Mouse (Mus musculus) urinary bladder, postnatal 0 days (tissue): ENCODE results near the gene Ptpn22. TPM values are rescaled to one million over a fixed set of nuclear protein-coding genes. Genes with fewer than 3 reads are reported as not detected.

Source experiments
- polyA plus RNA-seq: library from polyadenylated mRNA; unstranded; fragments of >200 nt; fragmentation: Nextera tagmentation; extraction: Ambion mirVana; gene quantifications from 2 replicates; pipeline ENCODE4 v1.2.1, GENCODE M21; 2015

The Ptpn22 gene
- 0.49 and 0.53 TPM in 2 replicates for polyA plus RNA-seq

GRCm38 (mm10) chr3:103858881-103859801, at the start of gene Ptpn22:
Gene Ptpn22, plus strand, starts transcription at chr3:103859795.

DNA sequence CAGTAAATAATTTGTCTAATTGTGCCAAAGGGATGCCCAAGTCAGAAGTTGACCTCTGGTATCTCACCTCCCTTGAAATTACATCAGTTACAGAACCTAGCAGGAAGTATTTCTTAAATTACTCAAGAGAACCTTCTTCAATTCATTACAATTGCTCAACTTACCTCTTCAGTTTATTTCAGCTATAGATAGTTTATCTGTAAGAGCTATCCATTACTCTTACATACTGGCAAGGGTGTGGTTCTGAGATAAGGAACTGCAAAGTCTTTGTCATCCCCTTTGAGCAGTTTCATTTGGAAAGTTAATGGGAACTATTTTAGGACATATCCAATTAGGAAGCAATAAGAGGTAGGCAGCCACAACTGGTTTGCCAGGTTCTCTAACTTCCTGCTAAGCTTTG, 27.2 kb upstream of the Ptpn22 start, which contains the start of gene Bcl2l15:
Bcl2l15 (plus strand) TSS at position 176 of the 400 bp plus-strand sequence.

DNA sequence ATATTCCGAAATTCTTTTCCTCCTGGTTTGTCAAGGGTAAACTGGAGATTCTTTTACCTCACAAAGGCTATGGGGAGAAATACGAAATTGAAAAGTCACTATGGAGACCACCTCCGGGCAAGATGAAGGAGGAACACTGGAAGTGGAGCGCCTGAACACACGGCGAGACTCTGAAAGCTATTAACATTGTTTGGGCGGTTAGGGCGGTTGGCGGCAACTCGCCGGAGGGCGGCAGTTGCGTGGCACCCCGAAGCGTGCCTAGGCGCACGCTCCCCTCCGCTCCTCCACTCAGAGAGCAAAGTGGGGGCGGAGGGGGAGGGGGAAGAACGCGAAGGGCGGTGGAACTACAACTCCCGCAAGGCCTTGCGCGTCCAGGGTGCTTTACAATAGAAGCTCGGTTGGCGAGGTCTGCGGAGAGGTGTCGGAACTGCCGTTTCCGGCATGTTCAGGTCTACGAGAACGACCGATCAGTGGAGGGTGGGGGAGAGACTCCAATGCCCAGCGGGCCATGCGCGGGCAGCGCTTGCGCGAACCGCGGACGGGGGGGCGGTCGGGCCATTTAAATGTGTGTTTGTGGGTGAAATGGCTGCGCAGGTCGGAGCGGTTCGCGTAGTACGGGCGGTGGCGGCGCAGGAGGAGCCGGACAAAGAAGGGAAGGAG, 54.5 kb downstream of the Ptpn22 start, which contains the start of gene Rsbn1:
Rsbn1 (plus strand) TSS at position 111 of the 660 bp plus-strand sequence.

Other genes with a start within 250 kb of the Ptpn22 start
- 0.25 and 0.35 TPM in 2 replicates for gene Atg4a-ps, start 213.7 kb upstream of the Ptpn22 start, polyA plus RNA-seq
- gene Olfml3, start 121.8 kb upstream of the Ptpn22 start, polyA plus RNA-seq = 31.1 and 31.7 TPM in 2 replicates
- not detected in 2 replicates for gene Gm10964, start 120.4 kb upstream of the Ptpn22 start, polyA plus RNA-seq
- 6.4 and 6.9 TPM in 2 replicates for gene Hipk1, start 68.2 kb upstream of the Ptpn22 start, polyA plus RNA-seq
- 12.6 and 15.9 TPM in 2 replicates for gene Dclre1b, start 50.4 kb upstream of the Ptpn22 start, polyA plus RNA-seq
- 13.3 and 14.0 TPM in 2 replicates for gene Ap4b1, start 50.3 kb upstream of the Ptpn22 start, polyA plus RNA-seq
- gene Gm43064, start 50.2 kb upstream of the Ptpn22 start, polyA plus RNA-seq = 0.07 and 0.15 TPM in 2 replicates
- gene Bcl2l15, start 27.2 kb upstream of the Ptpn22 start, polyA plus RNA-seq = not detected in 2 replicates
- 4.8 and 5.3 TPM in 2 replicates for gene Rsbn1, start 54.3 kb downstream of the Ptpn22 start, polyA plus RNA-seq
- gene Phtf1, start 108.3 kb downstream of the Ptpn22 start, polyA plus RNA-seq = 10.3 and 12.5 TPM in 2 replicates